Mouse (Mus musculus) thymus, adult 18-20 months (tissue): ENCODE measurements at regions not wholly inside any gene's neighbourhood (a gene's known extent, or its start where the extent isn't known, plus 50 kb on each side); places are given as distances from the start of the nearest gene placed in this dataset.

Experiments
- DNase-seq, 2 experiments: peaks; one replicate each; pipeline ENCODE4 v3.0.0; 2022; ENCODE audit warnings: mixed read lengths in 2 of 2

- DNase-seq, result no peak
Measured at GRCm38 (mm10) chr10:17212551-17213309, 510.3 kb upstream of the Cited2 start.

GRCm38 (mm10) chr10:17213310-17214064 is 509.5 kb upstream of the Cited2 start:
- no peak for DNase-seq

DNA sequence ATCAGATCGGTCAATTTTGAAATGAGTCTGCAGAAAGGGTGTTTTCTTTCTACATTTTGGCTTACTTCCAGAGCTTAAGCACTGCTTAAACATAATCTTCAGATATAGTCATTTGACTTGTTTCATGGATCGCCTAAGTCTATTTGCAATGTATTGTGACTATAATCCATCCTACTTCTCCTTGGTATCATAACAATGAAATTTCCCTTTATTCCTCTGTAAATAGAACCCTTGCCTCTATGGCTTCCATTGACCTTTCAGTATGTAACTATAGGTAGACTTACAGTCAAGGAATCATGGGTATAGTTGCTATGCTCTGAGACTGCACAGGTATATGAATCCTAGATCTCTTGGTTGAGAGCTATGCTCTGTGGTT is 509.0 kb upstream of the Cited2 start:
- no peak for DNase-seq

DNA sequence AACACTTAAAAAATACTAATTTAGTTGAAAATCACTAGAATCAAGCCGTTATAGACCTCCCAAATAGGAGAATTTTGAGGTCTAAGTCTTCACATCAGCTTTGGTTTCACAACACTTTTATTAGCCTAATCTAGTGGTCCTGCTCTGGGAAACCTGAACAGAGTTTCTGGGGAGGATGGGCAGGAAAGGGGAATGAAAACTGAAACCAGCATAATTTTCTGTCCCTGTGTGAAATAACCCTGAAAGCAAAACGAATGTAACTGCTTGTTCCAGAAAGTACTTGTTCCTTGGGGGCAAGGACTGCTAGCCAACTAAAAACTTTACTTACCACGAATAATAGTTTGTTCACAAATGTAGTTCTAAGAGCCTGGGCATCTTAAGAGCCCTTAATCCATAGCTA is 508.0 kb upstream of the Cited2 start:
- DNase-seq, result no peak

DNA sequence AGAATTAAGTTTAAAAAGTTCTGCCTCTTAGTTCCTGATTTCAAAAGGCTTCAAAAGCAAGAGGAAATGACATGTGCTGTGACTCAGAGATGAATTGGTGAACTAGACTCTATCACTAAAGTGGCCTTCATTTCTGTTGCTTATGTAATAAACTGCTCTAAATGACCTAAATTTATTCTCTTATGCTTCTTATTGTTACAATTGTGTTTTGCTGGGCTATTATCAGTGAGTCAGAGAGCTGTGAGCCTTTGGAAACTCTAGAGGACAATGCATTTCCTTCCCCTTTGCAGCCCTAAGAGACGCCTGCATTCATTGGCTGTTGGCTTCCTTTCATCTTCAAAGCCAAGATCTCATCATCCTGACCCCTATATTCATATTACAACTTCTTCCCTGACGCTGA is 501.5 kb upstream of the Cited2 start:
- no peak for DNase-seq

DNA sequence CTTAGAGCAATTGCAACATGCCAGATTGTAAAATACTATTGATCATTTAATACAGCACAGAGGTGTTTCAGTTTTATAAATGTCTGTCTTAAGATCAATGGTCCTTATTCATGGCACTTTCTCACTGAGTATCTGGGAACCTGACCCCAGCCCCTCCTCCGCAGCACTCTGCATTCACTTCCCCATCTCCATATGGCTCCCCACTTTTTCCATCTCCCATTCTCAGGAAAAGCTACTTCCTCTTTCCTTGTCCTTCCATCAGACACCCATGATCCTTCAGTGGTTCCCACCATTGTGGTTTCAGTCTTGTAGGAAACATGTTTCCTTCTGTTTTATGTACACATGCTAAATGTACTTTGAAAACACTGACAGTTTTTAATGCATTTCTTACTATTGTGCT is 497.3 kb upstream of the Cited2 start:
- DNase-seq, result no peak

GRCm38 (mm10) chr10:17230040-17230818 is 492.8 kb upstream of the Cited2 start:
- no peak for DNase-seq

GRCm38 (mm10) chr10:17235955-17236650 is 486.9 kb upstream of the Cited2 start:
- DNase-seq, result no peak

DNA sequence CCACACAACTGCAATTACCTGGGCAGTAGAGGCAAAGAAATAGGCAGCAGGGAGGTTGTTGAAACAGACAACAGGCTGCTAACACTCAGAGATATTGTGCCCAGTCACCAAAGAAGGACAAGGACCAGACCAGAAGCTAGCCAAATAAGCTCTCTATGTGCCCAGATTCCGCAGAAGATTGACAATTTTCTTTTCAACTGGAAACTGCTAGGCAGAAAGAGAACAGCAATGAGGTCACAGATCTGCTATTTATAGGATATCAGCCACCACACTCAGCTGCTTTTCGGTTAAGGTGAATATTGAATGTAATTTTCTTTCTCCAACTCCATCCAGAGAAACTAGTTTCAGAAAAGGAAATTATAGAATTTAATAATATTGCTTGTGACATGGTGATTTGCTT is 486.3 kb upstream of the Cited2 start:
- no peak for DNase-seq

GRCm38 (mm10) chr10:17237463-17237862 is 485.6 kb upstream of the Cited2 start:
- DNase-seq, result no peak

DNA sequence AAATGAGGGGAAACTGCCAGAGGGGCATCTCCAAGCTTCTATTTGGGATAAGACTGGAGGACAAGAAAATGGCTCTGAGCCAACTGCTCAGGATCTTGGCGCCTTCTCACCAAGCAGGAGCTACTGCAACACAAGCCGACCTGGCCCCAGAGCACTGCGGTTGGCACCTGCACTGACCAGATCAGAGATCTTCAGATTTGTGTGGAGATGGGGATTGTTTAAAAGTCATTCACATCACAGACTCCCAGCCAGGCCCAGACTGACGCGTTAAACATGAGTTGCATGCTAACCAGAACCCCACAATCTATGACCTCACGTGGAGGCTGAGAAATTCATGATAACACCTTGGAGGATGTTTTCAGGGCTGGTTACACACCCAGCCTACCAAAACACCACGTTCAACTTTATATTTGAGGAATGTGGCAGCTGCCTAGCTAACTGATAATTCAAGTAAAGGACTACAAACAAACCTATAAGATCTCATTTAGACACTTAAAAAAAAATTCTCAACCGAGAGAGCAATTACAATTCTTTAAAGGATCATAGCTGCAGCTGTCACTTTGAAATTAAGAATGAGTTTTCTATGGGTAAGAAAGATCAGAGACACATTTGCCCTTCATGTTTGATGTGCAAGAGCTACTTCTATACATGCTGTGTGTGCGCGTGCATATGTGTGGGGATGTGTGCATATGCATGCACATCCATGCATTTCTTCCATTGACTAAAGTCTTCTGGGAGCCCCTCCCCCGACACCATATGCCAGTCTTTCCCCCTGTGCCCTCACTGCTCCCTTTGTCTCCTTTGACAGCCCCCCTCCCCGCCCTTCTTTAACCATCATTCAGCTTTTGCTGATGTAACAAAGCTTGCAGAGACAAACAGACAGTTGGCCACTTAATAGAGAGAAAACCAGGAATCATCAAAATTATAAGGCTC is 484.8 kb upstream of the Cited2 start:
- DNase-seq, result no peak

- no peak for DNase-seq
Measured at GRCm38 (mm10) chr10:17248270-17248669, 474.7 kb upstream of the Cited2 start.

GRCm38 (mm10) chr10:17253040-17253439 is 470.0 kb upstream of the Cited2 start:
- DNase-seq, result no peak

DNA sequence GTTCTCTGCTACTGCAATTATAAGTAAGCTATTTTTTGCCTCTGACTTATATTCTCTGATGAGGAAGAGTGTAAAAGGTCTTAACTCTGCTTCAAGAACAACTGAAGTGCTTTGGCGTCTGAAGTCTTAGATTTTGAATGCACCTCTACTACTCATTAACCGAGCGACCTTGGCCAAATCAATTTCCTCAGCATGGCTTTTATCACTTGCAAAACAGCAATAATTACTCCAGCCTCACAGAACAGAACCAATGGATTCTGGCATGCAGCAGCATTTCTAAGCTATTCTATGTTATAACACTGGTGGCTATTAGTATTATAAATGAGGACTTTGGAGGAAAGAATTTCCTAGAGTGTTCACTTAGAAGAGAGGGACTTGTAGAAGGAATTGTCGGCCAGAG is 462.9 kb upstream of the Cited2 start:
- no peak for DNase-seq

DNA sequence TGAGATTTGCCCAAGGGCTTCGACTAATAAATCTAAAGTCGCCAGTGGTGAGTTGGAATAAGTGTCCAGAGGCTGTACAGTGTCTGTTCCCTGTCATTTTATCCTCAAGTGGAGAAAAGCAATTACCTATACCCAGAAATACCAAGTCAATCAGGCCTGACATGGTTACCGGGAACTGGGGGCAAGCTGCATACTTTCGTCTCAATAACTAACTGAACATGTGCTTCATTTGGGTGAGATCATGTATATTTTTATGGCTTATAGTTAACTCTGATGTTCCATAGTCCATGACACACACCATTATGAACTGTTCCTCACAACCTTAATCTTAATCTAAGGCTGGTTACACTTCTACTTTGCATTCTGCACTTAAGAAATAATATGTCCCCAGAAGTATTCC is 462.4 kb upstream of the Cited2 start:
- no peak for DNase-seq

- DNase-seq, result no peak
Measured at GRCm38 (mm10) chr10:17261192-17261824, 461.7 kb upstream of the Cited2 start.

GRCm38 (mm10) chr10:17261825-17262205 is 461.2 kb upstream of the Cited2 start:
- no peak for DNase-seq

DNA sequence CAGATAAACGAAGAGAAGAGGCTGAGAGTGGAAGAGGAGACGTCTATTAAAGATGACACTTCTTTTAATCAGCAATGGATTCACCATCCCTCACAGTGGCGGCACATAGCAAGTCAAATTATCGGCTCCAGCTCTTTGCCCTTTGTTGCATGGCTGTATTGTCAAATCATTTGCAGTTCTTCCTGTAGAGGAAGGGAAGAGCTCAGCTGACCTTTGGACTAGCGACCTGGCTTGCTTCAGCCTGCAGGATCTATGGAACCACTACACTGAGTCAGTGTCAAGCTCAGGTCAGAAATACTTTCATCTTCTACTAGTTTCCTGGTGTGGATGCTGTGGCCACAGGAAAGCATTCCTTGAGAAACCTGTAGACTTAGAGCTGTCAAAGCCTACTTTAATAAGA is 450.4 kb upstream of the Cited2 start:
- DNase-seq, result no peak

DNA sequence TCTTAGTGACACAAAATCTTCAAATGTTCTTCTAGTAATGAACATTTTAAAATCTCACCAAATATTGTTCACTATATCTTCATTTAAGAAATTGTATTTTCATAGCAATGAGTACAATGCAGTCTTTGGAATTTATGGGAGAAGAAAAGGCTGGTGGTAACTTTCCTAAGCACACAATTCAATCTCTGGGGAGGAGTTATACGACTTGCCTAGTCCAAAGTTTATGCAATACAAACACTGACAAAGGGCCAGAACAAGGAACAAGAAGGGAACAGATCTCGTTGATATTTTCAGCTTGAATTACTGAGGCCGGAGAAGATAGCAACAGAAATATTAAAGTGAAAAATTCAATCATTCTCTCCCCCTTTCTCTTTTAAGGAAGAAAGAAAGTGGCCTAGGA is 449.2 kb upstream of the Cited2 start:
- no peak for DNase-seq

DNA sequence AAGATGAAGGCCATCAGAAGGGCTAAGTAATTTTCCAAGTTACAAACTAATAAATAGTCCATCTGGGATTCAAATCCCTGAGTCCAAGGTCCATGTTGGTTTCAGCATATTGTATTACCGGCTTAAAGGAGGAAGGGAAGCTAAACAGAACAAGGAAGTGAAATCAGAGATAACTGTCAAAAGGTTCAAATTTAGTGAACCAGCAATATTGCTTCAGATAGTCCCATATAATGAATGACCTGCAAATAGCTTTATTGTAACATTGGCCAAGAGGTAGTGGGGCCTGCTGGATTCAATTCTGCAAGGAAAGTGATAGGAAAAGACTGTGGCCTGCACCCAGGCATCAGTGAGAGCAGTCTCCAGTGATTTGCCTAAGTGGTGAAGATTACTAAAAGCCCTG is 447.8 kb upstream of the Cited2 start:
- no peak for DNase-seq

DNA sequence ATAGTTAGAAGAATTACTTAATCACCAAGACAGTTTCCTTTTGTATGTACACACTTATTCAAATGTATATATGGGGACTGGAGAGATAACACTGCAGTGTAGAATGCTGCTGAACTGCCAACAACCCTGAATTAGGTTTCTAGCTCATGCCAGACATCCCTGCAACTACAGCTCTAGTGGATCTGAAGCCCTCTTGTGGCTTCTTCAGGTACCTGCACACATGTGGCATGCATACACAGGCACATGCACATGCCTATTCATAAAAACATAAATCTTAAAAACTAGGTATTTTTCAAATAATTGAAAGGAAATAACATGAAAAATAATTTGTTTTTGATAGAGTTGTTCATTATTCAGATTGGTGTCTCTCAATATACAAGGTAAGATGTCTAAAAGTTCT is 445.1 kb upstream of the Cited2 start:
- no peak for DNase-seq

- no peak for DNase-seq
Measured at GRCm38 (mm10) chr10:17284858-17285257, 438.2 kb upstream of the Cited2 start.
